In genomic region chr1:88798473-88798872, GRCm38 (mm10) we compare ENCODE assay signal across 17 mouse cellular contexts.
"Had no signal": no experiment of that assay in that cellular context is flagged by ENCODE, and none has a peak within 500 bp of the region (broad histone marks: within the 10 kb centered on the region; RNA-seq: fewer than 3 reads in every experiment).

No protein-coding gene starts in this region.

- H3K27ac ChIP-seq: kidney, postnatal 0 days; limb, embryonic 15.5 days; liver, embryonic 12.5 days; neural tube, embryonic 13.5 days had no signal

- H3K9me3 ChIP-seq: limb, embryonic 15.5 days; liver, embryonic 12.5 days had no signal

- H3K4me1 ChIP-seq: liver, embryonic 12.5 days; megakaryocyte, embryonic 14.5 days had no signal

- H3K4me3 ChIP-seq: limb, embryonic 15.5 days; liver, embryonic 12.5 days; megakaryocyte, embryonic 14.5 days; neural tube, embryonic 13.5 days had no signal

- H3K9ac ChIP-seq: limb, embryonic 15.5 days; liver, embryonic 12.5 days; lung, embryonic 14.5 days; neural tube, embryonic 13.5 days had no signal

- H3K27me3 ChIP-seq: limb, embryonic 15.5 days; liver, embryonic 12.5 days; megakaryocyte, embryonic 14.5 days; neural tube, embryonic 13.5 days had no signal

- DNase-seq: kidney, adult 9 months; kidney, postnatal 36 days; layer of hippocampus, adult 9-11 months; layer of hippocampus, postnatal 36 days; lung, embryonic 14.5 days; lung, postnatal 10 days; lung, postnatal 4 days; retina, postnatal 1 day; right cerebral cortex, postnatal 14 days; thymus, adult 2 months; thymus, postnatal 25 days had no signal

- ATAC-seq: intestine, postnatal 0 days; liver, embryonic 12.5 days had no signal

- H3K4me2 ChIP-seq: limb, embryonic 15.5 days; liver, embryonic 12.5 days; lung, embryonic 14.5 days; neural tube, embryonic 13.5 days had no signal

- H3K36me3 ChIP-seq: limb, embryonic 15.5 days; liver, embryonic 12.5 days; neural tube, embryonic 13.5 days had no signal
